Mouse (Mus musculus): Measurements from ENCODE around the gene Ybx2.
"Not testable (repeated sequence)": the region's sequence is repeated elsewhere in the genome, so short reads cannot be mapped to it uniquely, and the experiment has no call there.

The Ybx2 gene

GRCm38 (mm10) chr11:69936714-69937347 lies 1.2 kb downstream of the Ybx2 start:
- DNase-seq = no peak

GRCm38 (mm10) chr11:69937385-69937784 lies 1.8 kb downstream of the Ybx2 start:
- no peak for DNase-seq

GRCm38 (mm10) chr11:69937834-69938233 lies 2.2 kb downstream of the Ybx2 start:
- no peak for DNase-seq

GRCm38 (mm10) chr11:69938401-69938979 lies 2.9 kb downstream of the Ybx2 start:
- no peak for DNase-seq

GRCm38 (mm10) chr11:69939181-69939580 lies 3.6 kb downstream of the Ybx2 start:
- DNase-seq = no peak

- no peak for DNase-seq
These were observed 4.1 kb downstream of the Ybx2 start for GRCm38 (mm10) chr11:69939731-69940130.

GRCm38 (mm10) chr11:69940962-69941361 lies 5.4 kb downstream of the Ybx2 start:
- no peak for DNase-seq

- no peak for DNase-seq
These were observed 9.6 kb downstream of the Ybx2 start for GRCm38 (mm10) chr11:69945216-69945615.

- DNase-seq = no peak
These were observed 10.6 kb downstream of the Ybx2 start for GRCm38 (mm10) chr11:69945997-69946891.

GRCm38 (mm10) chr11:69947337-69948065 lies 11.9 kb downstream of the Ybx2 start:
- no peak for DNase-seq

- peak; percentile 87 to 88 for DNase-seq
These were observed 12.6 kb downstream of the Ybx2 start, which contains the start of gene Slc2a4 for GRCm38 (mm10) chr11:69948066-69948762. TSS of gene Slc2a4 (minus strand) at chr11:69948188.

GRCm38 (mm10) chr11:69948763-69949150 lies 13.2 kb downstream of the Ybx2 start:
- peak; percentile 61 to 69 for DNase-seq

GRCm38 (mm10) chr11:69950807-69951459 lies 15.3 kb downstream of the Ybx2 start:
- no peak for DNase-seq

GRCm38 (mm10) chr11:69952274-69952673 lies 16.7 kb downstream of the Ybx2 start:
- DNase-seq = no peak

GRCm38 (mm10) chr11:69953267-69953915 lies 17.8 kb downstream of the Ybx2 start:
- DNase-seq = no peak

- DNase-seq = not testable (repeated sequence)
These were observed 20.0 kb downstream of the Ybx2 start for GRCm38 (mm10) chr11:69955618-69956017.

GRCm38 (mm10) chr11:69956218-69956617 lies 20.6 kb downstream of the Ybx2 start:
- no peak for DNase-seq

GRCm38 (mm10) chr11:69960616-69961015 lies 25.0 kb downstream of the Ybx2 start:
- DNase-seq = no peak

GRCm38 (mm10) chr11:69961841-69962240 lies 26.2 kb downstream of the Ybx2 start:
- no peak for DNase-seq

GRCm38 (mm10) chr11:69964650-69965270 lies 29.2 kb downstream of the Ybx2 start, which contains the start of gene Cldn7:
TSS of gene Cldn7 (plus strand) at chr11:69964779.
- DNase-seq = no peak
